Mouse (Mus musculus) testis, adult 2 months (tissue): ENCODE measurements around the gene Becn1. TPM values are rescaled to one million over a fixed set of nuclear protein-coding genes. Genes with fewer than 3 reads are reported as not detected.

Experiments used
- H3K27ac ChIP-seq: fragments of 200-500 bp; 2 replicates; pipeline ENCODE4 v1.5.1; 2012; ENCODE audit warnings: low read depth, low read length; ENCODE audit not compliant: control insufficient read depth, insufficient read depth
- H3K27me3 ChIP-seq: fragments of 200-500 bp; 2 replicates; pipeline ENCODE4 v1.6.1; 2012; ENCODE audit warnings: mild to moderate bottlenecking, low read length, moderate library complexity; ENCODE audit not compliant: control insufficient read depth, insufficient read depth
- H3K36me3 ChIP-seq: fragments of 200-500 bp; 2 replicates; pipeline ENCODE4 v1.6.1; 2012; ENCODE audit warnings: mild to moderate bottlenecking, low read length; ENCODE audit not compliant: control insufficient read depth, insufficient read depth
- H3K4me1 ChIP-seq: fragments of 200-500 bp; 2 replicates; pipeline ENCODE4 v1.6.1; 2012; ENCODE audit warnings: low read length; ENCODE audit not compliant: control insufficient read depth, insufficient read depth
- H3K4me3 ChIP-seq: fragments of 200-500 bp; 2 replicates; pipeline ENCODE4 v1.5.1; 2012; ENCODE audit warnings: low read depth, mild to moderate bottlenecking, low read length, moderate library complexity, mixed read lengths; ENCODE audit not compliant: control insufficient read depth
- CTCF ChIP-seq: fragments of 200-500 bp; IDR thresholded peaks from 2 replicates; pipeline ENCODE4 v1.5.1; 2012; ENCODE audit warnings: low read depth, mild to moderate bottlenecking, inconsistent platforms, low read length, moderate library complexity; ENCODE audit not compliant: control insufficient read depth, insufficient read depth, insufficient replicate concordance
- POLR2A ChIP-seq: fragments of 200-500 bp; IDR thresholded peaks from 2 replicates; pipeline ENCODE4 v1.6.1; 2012; ENCODE audit warnings: low read depth, mild to moderate bottlenecking, inconsistent platforms, low read length, moderate library complexity; ENCODE audit not compliant: control insufficient read depth
- polyA plus RNA-seq: library from polyadenylated mRNA; depleted of rRNA; stranded (reverse); fragments of >200 nt; gene quantifications from 2 replicates; pipeline ENCODE4 v1.2.3, GENCODE M21; 2012

Gene Becn1
- polyA plus RNA-seq, 1 experiment, result 111 TPM

- no peak for TF ChIP-seq CTCF
- TF ChIP-seq POLR2A, result peak; percentile 83
- Histone ChIP-seq H3K4me1 (peaks cover 6% of the 10 kb centered on the region), H3K4me3 (peak within 1 kb of the TSS; percentile 100), H3K27ac (peak within 1 kb of the TSS; percentile 99), H3K36me3 (peaks cover 1% of the 10 kb centered on the region; the same call in 1 of the 2 replicates), H3K27me3 (no peaks in the 10 kb centered on the region)
Measured at GRCm38 (mm10) chr11:101315665-101316500, 13.8 kb upstream of the Becn1 start, which contains the start of gene Psme3. TSS of gene Psme3 (plus strand) at chr11:101316213.

GRCm38 (mm10) chr11:101315082-101315650 is 13.1 kb upstream of the Becn1 start:
- H3K4me3 ChIP-seq, result peak overlapping the region; percentile 100
- H3K4me1 ChIP-seq, result peaks cover 6% of the 10 kb centered on the region
- TF ChIP-seq POLR2A, result no peak
- TF ChIP-seq CTCF, result no peak
- H3K27me3 ChIP-seq, result no peaks in the 10 kb centered on the region
- H3K27ac ChIP-seq, result peak overlapping the region; percentile 99
- H3K36me3 ChIP-seq, result peaks cover 1% of the 10 kb centered on the region; the same call in 1 of the 2 replicates

DNA sequence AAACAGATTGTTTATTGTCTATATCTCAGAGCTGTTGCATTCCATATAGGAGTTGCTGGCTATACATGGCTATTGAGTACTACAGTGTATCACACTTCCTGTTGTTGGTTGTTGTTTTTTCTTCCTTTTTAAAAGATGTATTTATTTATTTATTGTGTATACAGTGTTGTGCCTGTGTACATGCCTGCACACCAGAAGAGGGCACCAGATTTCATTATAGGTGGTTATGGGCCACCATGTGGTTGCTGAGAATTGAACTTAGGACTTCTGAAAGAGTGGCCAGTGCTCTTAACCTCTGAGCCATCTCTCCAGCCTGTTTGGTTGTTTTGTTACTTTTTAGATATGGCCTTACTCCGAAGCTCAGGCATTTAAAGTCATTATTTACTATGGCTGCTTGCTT is 12.5 kb upstream of the Becn1 start:
- Histone ChIP-seq H3K36me3 (peaks cover 1% of the 10 kb centered on the region; the same call in 1 of the 2 replicates), H3K4me1 (peaks cover 6% of the 10 kb centered on the region), H3K27ac (no peak overlapping the region), H3K4me3 (no peak overlapping the region), H3K27me3 (no peaks in the 10 kb centered on the region)
- TF ChIP-seq CTCF (no peak), POLR2A (no peak)

DNA sequence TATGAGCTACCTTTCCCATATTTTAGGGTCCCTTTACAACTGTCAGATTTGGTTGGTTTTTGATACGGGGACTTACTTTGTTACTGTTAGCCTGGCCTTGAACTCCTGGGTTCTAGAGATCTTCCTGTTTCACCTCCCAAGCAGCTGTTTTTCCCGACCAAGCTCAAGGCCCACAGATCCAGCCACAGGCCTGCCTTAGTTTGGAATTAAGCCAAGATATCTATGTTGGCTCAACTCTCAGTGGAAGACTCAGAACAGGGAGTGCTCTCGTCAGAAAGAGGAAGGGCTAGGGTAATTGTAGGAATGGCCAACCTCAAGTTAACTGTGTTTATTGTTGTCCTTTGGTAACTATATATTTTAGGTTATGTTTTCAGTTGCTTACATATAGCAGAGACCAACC is 10.1 kb upstream of the Becn1 start:
- TF ChIP-seq CTCF (no peak), POLR2A (no peak)
- H3K27ac ChIP-seq, result no peak overlapping the region
- peaks cover 6% of the 10 kb centered on the region for H3K4me1 ChIP-seq
- no peak overlapping the region for H3K4me3 ChIP-seq
- no peaks in the 10 kb centered on the region for H3K27me3 ChIP-seq
- no peaks in the 10 kb centered on the region for H3K36me3 ChIP-seq

GRCm38 (mm10) chr11:101311083-101311482 is 9.0 kb upstream of the Becn1 start:
- Histone ChIP-seq H3K4me3 (no peak overlapping the region), H3K4me1 (peaks cover 2% of the 10 kb centered on the region), H3K36me3 (no peaks in the 10 kb centered on the region), H3K27ac (no peak overlapping the region), H3K27me3 (no peaks in the 10 kb centered on the region)
- TF ChIP-seq CTCF (no peak), POLR2A (no peak)

DNA sequence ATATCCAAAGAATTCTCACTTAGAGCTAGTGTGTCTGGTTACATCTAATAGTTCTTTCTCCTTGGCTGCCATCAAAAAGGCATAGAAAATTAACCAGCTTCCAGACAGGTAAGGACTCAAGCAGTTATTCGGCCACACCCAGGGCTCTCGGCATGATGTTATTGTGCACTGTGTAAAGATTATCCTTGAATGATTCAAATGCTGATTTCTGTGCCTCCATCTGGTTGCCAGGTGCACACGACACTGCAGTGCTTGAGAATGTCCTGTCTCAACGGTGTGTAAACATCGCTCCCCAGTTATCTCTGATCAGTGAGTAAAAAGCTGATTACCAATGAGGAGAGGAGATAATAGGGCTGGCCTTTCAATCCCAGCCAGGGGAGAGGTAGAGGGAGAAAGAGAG is 5.7 kb upstream of the Becn1 start:
- Histone ChIP-seq H3K4me3 (no peak overlapping the region), H3K27ac (no peak overlapping the region), H3K36me3 (no peaks in the 10 kb centered on the region), H3K4me1 (no peaks in the 10 kb centered on the region), H3K27me3 (no peaks in the 10 kb centered on the region)
- no peak for TF ChIP-seq CTCF
- no peak for TF ChIP-seq POLR2A

GRCm38 (mm10) chr11:101301299-101302003 is 635 bp downstream of the Becn1 start:
- H3K4me3 ChIP-seq, result peak overlapping the region; percentile 93
- peaks cover 8% of the 10 kb centered on the region for H3K4me1 ChIP-seq
- no peaks in the 10 kb centered on the region for H3K36me3 ChIP-seq
- H3K27ac ChIP-seq, result peak overlapping the region; percentile 67
- H3K27me3 ChIP-seq, result no peaks in the 10 kb centered on the region
- TF ChIP-seq POLR2A (no peak), CTCF (no peak)
